Mouse (Mus musculus) liver, embryonic 16.5 days (tissue): ENCODE data around the gene Cd93. TPM values are rescaled to one million over a fixed set of nuclear protein-coding genes. Genes with fewer than 3 reads are reported as not detected.

Experiments used
- ATAC-seq: fragments of 200-750 bp; cut with Nextera tagmentation; 2 replicates; pipeline ENCODE4 v1.8.0; 2017; ENCODE audit warnings: low read depth, mild to moderate bottlenecking, moderate number of reproducible peaks, moderate library complexity
- H3K27ac ChIP-seq: fragments of 300-500 bp; sonication (generic); 2 replicates; pipeline ENCODE4 v1.5.1; 2014; ENCODE audit warnings: mild to moderate bottlenecking, low read length
- H3K27me3 ChIP-seq: fragments of 300-500 bp; sonication (generic); 2 replicates; pipeline ENCODE4 v1.6.1; 2014; ENCODE audit warnings: low read depth, low read length, mixed read lengths; ENCODE audit not compliant: control insufficient read depth, insufficient read depth
- H3K36me3 ChIP-seq: fragments of 300-500 bp; sonication (generic); 2 replicates; pipeline ENCODE4 v1.6.1; 2014; ENCODE audit warnings: mild to moderate bottlenecking; ENCODE audit not compliant: control insufficient read depth, insufficient read depth
- H3K4me1 ChIP-seq: fragments of 300-500 bp; sonication (generic); 2 replicates; pipeline ENCODE4 v1.6.1; 2014; ENCODE audit warnings: low read depth, low read length, mixed read lengths; ENCODE audit not compliant: control insufficient read depth
- H3K4me2 ChIP-seq: fragments of 300-500 bp; sonication (generic); 2 replicates; pipeline ENCODE4 v1.6.1; 2014; ENCODE audit warnings: low read depth, low read length, mixed read lengths
- H3K4me3 ChIP-seq: fragments of 300-500 bp; sonication (generic); 2 replicates; pipeline ENCODE4 v1.5.1; 2014; ENCODE audit warnings: low read depth, mild to moderate bottlenecking, low read length
- H3K9ac ChIP-seq: fragments of 300-500 bp; sonication (generic); 2 replicates; pipeline ENCODE4 v1.6.1; 2014; ENCODE audit warnings: low read depth, low read length
- H3K9me3 ChIP-seq: fragments of 300-500 bp; sonication (generic); replicated peaks from 2 replicates; pipeline ENCODE4 v1.6.1; 2016; ENCODE audit warnings: low read length; ENCODE audit not compliant: control insufficient read depth
- WGBS: fragments of 180-500 bp; shearing (Covaris S2); extraction: QIAGEN DNeasy Blood & Tissue Kit; methylation state at CpG from one replicate; pipeline ENCODE4 v1.1.7; 2014; ENCODE audit not compliant: insufficient replicate concordance; 5-methylcytosine and 5-hydroxymethylcytosine counted together
- polyA plus RNA-seq: library from polyadenylated mRNA; unstranded; fragments of >200 nt; fragmentation: Nextera tagmentation; extraction: Ambion mirVana; gene quantifications from 2 replicates; pipeline ENCODE4 v1.2.1, GENCODE M21; 2015

Gene Cd93
- polyA plus RNA-seq, 1 experiment from 2014 or later = 2.5 TPM

DNA sequence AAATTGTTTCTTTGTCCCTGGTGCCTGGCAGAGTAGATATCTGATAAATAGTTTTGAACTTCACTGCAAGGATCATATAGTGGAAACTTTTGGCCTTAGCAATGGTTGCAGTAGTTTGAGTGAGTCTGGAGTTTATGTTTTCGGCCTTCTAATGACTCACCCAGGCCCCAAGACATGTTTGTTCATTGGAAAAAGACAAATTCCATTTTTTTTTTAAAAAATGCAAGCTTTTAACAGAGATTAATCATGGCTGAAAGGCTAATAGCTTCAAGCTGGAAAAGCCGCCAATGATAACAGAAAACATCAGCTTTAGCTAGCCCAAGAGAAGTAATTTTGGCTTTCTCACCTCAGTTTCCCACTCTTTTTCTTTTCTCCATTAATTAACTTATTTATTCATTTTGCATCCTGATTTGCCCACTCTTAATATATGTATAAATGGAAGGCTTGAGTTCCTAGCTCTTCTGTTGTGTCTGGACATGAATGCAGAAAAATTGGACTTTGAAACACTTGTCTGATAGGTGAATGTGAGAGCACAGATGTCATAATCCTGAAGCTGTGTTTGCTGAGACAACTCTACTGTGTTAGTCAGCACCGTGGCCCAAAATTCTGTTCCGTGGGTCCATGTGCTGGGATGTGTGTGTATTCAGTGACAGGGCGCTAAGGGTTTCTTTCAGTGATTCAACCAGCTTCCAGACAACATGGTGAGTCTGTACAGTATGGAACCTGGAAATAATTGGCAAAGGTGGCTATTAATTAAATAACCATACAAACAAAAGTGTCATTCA, 44.3 kb downstream of the Cd93 start:
- Histone ChIP-seq H3K4me3 (no peak overlapping the region), H3K27me3 (peaks cover 20% of the 10 kb centered on the region), H3K27ac (no peak overlapping the region), H3K9me3 (no peaks in the 10 kb centered on the region), H3K36me3 (no peaks in the 10 kb centered on the region), H3K4me2 (no peak overlapping the region), H3K9ac (no peak overlapping the region), H3K4me1 (no peaks in the 10 kb centered on the region; the same call in 1 of the 2 replicates)
- no peak for ATAC-seq
- WGBS = 64% methylated on average over 5 of the region's 5 CpGs

DNA sequence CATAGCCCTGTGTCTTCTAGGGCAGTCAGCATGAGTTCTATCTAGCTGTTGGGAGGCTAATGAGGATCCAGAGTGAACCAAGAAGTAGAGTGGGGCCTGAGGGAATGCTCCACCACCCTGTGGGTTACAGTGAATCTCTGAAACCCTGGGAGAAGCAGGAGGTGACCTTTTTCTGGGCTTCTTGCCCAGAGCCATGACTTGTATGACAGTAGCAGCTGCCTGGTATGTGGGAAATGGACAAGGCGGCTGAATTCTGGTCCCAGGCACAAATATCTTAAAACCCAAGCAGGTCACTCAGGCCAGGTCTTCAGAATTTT, 45.6 kb downstream of the Cd93 start:
- Histone ChIP-seq H3K4me3 (no peak overlapping the region), H3K36me3 (no peaks in the 10 kb centered on the region), H3K27me3 (peaks cover 20% of the 10 kb centered on the region), H3K9ac (no peak overlapping the region), H3K27ac (no peak overlapping the region), H3K4me2 (no peak overlapping the region), H3K9me3 (no peaks in the 10 kb centered on the region), H3K4me1 (peaks cover 2% of the 10 kb centered on the region; the same call in 1 of the 2 replicates)
- 62% methylated on average over 1 of the region's 1 CpGs for WGBS
- ATAC-seq = no peak

- ATAC-seq = no peak
- no peak overlapping the region for H3K4me3 ChIP-seq
- H3K9me3 ChIP-seq = no peaks in the 10 kb centered on the region
- no peak overlapping the region for H3K4me2 ChIP-seq
- peaks cover 2% of the 10 kb centered on the region; the same call in 1 of the 2 replicates for H3K4me1 ChIP-seq
- H3K27ac ChIP-seq = no peak overlapping the region
- 18% methylated on average over 11 of the region's 11 CpGs for WGBS
- no peaks in the 10 kb centered on the region for H3K36me3 ChIP-seq
- H3K27me3 ChIP-seq = peaks cover 20% of the 10 kb centered on the region
- H3K9ac ChIP-seq = no peak overlapping the region
Measured at GRCm38 (mm10) chr2:148397015-148397783, 46.2 kb downstream of the Cd93 start.

DNA sequence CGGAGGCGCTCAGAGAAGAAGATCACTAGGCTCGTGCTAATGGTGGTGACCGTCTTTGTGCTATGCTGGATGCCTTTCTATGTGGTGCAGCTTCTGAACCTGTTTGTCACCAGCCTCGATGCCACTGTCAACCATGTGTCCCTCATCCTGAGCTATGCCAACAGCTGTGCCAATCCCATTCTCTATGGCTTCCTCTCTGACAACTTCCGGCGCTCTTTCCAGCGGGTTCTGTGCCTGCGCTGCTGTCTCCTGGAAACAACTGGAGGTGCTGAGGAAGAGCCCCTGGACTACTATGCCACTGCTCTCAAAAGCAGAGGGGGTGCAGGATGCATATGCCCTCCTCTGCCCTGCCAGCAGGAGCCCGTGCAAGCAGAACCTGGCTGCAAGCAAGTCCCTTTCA, 47.2 kb downstream of the Cd93 start:
- Histone ChIP-seq H3K4me3 (no peak overlapping the region), H3K36me3 (no peaks in the 10 kb centered on the region), H3K27me3 (peaks cover 20% of the 10 kb centered on the region), H3K9ac (no peak overlapping the region), H3K9me3 (no peaks in the 10 kb centered on the region), H3K4me2 (no peak overlapping the region), H3K27ac (no peak overlapping the region), H3K4me1 (peaks cover 2% of the 10 kb centered on the region; the same call in 1 of the 2 replicates)
- ATAC-seq = no peak
- WGBS = 54% methylated on average over 10 of the region's 10 CpGs

- Histone ChIP-seq H3K4me2 (peak within 1 kb of the TSS; percentile 58), H3K4me3 (peak within 1 kb of the TSS; percentile 38), H3K27me3 (peaks cover 20% of the 10 kb centered on the region), H3K9ac (no peak within 1 kb of the TSS), H3K9me3 (no peaks in the 10 kb centered on the region), H3K36me3 (no peaks in the 10 kb centered on the region), H3K4me1 (peaks cover 2% of the 10 kb centered on the region; the same call in 1 of the 2 replicates), H3K27ac (no peak within 1 kb of the TSS)
- 5% methylated on average over 83 of the region's 83 CpGs for WGBS
- ATAC-seq = peak; percentile 14; the same call in 1 of the 2 replicates
Measured at GRCm38 (mm10) chr2:148395131-148396051, 48.0 kb downstream of the Cd93 start, which contains the start of gene Sstr4. Gene Sstr4, plus strand, starts transcription at chr2:148395344.

DNA sequence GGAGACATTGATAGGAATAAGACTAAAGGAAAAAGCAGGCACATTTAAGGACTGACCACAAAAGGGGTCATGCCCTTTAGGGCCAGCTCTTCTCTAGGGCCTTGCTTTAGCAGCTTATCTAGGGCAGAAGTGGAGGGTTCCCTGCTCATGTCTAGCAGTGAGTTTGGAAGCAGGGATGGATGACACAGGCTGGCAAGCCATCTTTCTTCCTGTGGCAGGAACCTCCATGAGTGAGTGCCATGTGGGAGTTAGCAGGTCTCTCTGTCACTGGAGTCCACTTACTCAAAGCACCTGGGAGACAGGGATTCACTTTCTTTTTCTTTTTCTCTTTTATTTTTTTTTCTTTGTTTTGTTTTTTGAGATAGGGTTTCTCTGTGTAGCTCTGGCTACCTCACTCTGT, 49.5 kb downstream of the Cd93 start:
- Histone ChIP-seq H3K9ac (no peak overlapping the region), H3K9me3 (no peaks in the 10 kb centered on the region), H3K4me1 (peaks cover 2% of the 10 kb centered on the region; the same call in 1 of the 2 replicates), H3K36me3 (no peaks in the 10 kb centered on the region), H3K27me3 (peaks cover 20% of the 10 kb centered on the region), H3K4me2 (no peak overlapping the region), H3K27ac (no peak overlapping the region), H3K4me3 (no peak overlapping the region)
- no peak for ATAC-seq

DNA sequence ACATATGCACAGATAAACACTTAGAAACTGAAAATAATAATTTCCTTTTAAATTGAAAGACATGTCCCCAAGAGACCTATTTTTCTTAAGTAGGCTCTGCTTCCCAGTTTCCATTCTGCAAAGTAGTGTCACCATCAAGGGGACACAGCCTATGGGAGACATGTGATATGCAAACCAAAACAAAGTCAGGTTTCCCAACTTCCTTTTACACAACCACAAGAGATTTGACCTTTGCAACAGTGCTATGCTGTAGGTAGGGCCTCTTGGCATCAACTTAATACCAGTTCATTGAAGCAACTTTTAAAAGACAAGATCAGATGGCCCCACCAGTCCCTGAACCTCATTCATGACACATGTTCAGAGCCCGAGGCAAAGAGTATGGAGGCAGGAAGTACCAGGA, 50.2 kb downstream of the Cd93 start:
- Histone ChIP-seq H3K36me3 (no peaks in the 10 kb centered on the region), H3K4me3 (no peak overlapping the region), H3K27me3 (peaks cover 20% of the 10 kb centered on the region), H3K9ac (no peak overlapping the region), H3K27ac (no peak overlapping the region), H3K4me2 (no peak overlapping the region), H3K4me1 (peaks cover 2% of the 10 kb centered on the region; the same call in 1 of the 2 replicates), H3K9me3 (no peaks in the 10 kb centered on the region)
- WGBS = 18% methylated on average over 1 of the region's 1 CpGs
- peak; percentile 30; the same call in 1 of the 2 replicates for ATAC-seq

- Histone ChIP-seq H3K9me3 (no peaks in the 10 kb centered on the region), H3K27ac (no peak overlapping the region), H3K9ac (no peak overlapping the region), H3K36me3 (no peaks in the 10 kb centered on the region), H3K4me3 (no peak overlapping the region), H3K4me1 (no peaks in the 10 kb centered on the region), H3K27me3 (no peaks in the 10 kb centered on the region), H3K4me2 (no peak overlapping the region)
- WGBS = 61% methylated on average over 6 of the region's 6 CpGs
- no peak for ATAC-seq
Measured at GRCm38 (mm10) chr2:148387652-148388581, 55.4 kb downstream of the Cd93 start.
